Mouse (Mus musculus) left cerebral cortex, postnatal 14 days (tissue): Measurements from ENCODE around the gene Agap1. TPM values are rescaled to one million over a fixed set of nuclear protein-coding genes. Genes with fewer than 3 reads are reported as not detected.

Experiments used
- DNase-seq, 2 experiments: peaks; one replicate each; pipeline ENCODE4 v3.0.0; 2021 to 2022; ENCODE audit warnings: low spot score in 2 of 2, mixed read lengths in 1 of 2
- intact Hi-C: fragments of 180-260 bp; cut with DNase I; formaldehyde crosslinking; loops from one replicate; pipeline ENCODE4 v1.15.1; 2025
- total RNA-seq, 2 experiments: library from RNA; stranded (reverse); gene quantifications; 2 replicates each; pipeline ENCODE4 v1.2.3; 2021

Agap1 gene
- total RNA-seq, 2 experiments from 2014 or later, result 246 to 257 TPM

DNA sequence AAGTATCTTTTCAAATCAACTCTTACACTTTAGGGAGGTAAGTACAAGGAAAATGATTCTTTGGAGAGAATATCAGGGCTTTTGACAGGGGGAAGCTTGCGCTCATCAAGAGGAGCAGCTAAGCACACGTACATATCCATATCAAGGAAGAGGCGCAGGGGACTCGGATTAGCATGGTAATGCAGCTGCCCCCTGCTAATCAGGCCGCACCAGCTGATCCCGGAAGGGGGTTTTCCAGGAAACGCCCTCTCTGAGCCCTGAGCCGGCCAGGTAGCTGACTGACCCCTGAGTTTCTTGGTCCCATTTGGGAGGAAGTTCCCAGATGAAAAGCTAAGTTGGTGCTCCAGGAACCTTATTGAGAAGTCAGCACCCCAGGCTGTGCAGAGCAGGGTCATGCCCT lies 301.8 kb downstream of the Agap1 start:
- intact Hi-C loops, result no loop called here
- no peak for DNase-seq

DNA sequence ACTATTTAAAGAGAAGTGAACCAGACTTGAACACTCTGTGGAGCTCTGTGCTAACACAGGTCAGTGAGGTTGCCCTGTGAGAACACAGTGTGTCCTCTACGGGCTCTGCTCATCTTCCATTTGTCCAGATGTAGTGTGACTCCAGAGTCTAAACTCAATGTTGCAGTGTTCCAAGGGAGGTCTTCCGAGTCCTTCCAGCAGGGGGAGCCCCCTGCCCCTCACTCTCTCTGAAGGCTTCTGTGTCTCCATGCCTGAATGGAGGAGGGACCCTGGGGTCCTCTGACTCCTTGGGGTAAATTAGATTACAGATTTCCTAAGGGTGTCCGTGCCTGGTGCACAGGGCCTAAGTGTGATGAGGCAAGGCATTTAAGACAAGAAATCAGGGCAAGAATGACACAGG lies 302.9 kb downstream of the Agap1 start:
- intact Hi-C loops, result no loop called here
- DNase-seq, result no peak

DNA sequence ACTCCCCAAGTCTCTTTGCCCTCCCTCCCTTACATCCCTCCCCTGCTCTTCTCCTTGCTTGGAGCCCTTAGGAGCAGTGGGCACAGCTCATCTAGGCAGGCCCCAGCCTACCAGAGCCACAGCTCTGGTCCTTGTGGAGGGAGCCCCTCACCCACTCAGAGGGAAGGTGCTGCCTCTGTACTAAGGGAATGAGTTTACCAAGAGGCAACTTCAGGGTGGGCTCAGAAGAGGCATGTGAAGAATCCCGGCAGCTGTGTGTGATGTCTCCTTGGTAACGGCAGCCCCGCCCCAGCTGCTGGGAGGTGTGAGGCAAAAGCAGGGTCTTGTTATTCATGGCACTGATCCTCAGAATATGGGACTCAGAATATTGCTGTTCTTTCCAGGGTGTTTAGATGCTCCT lies 309.3 kb downstream of the Agap1 start:
- intact Hi-C loops, result no loop called here

DNA sequence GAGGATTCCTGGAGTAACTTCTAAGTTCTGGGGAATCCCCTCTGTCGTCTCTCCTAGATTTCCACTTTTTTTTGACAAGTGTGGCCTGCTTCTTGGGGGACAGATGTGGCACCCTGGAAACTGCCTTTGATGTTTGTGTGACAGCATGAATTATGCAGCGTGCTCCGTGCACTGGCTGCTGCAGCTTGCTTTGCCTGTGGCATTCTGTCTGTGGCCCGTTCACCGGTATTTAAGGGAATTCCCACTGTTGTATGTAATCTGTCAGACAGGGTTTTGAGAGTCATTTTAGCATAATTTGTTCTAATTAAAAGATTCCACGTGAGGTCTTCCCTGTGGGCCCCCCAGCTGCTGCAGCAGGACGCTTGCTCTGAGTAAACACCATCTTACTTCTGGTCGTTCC lies 312.3 kb downstream of the Agap1 start:
- DNase-seq, result no peak
- intact Hi-C loops, result no loop called here

More for the DNA sequence above, 309.3 kb downstream of the Agap1 start:
- DNase-seq, result no peak

DNA sequence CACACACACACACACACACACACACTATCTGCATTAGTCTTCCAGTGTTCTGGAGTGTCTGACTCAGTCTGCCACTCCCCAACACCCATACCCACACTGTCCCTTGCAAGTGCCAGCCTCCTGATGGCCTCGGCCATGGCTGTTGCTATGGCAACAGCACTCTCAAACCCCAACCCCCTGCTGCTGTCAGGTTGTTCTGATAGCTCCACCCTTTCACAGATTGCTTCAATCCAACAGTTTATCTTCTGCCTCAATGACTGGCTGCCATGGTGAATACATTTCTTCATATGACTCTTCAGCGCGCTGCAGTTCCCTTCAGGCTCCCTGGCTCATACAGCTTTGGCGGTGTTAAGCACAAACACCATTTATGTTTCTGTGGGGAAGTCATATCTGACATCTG lies 315.0 kb downstream of the Agap1 start:
- no peak for DNase-seq
- intact Hi-C loops, result no loop called here

DNA sequence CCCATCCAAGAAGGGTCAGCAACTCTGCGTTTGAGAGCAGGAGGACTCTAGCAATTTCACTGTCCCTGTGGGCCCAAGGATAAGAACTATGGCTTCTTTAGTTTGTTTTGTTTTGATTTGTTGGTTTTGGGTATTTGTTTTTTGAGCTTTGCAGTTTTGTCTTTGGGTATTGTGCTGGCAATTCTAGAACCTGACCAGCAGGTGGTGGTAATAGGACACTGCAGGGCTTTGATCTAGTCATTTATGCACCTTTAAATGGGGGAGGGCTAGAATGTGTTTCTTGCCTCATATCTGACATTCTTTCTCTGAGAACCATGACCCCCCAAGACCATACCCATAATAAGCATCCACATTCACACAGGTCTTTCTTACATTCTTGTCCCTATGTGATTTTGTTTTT lies 315.7 kb downstream of the Agap1 start:
- intact Hi-C loops, result no loop called here

DNA sequence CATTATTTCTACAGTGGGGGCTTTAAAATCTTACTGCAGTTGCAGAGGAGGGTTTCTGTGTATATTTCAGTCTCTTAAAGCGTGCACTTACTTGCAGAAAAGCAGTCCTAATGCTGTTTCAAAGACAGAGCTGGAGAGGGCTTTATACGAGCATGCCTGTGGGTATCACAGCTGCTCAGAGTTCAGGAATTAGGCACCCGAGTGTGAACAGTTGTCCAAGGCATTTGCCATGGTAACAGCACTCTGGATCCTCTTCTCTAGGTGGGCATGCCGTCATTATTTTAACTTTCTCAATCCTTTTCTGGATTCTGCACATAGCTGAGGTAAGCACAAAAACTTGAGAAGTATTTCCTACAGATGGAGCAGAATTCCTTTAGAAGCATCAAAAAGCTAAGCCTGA lies 321.1 kb downstream of the Agap1 start:
- no peak for DNase-seq
- intact Hi-C loops, result no loop called here

More for the DNA sequence above, 315.7 kb downstream of the Agap1 start:
- DNase-seq, result no peak

DNA sequence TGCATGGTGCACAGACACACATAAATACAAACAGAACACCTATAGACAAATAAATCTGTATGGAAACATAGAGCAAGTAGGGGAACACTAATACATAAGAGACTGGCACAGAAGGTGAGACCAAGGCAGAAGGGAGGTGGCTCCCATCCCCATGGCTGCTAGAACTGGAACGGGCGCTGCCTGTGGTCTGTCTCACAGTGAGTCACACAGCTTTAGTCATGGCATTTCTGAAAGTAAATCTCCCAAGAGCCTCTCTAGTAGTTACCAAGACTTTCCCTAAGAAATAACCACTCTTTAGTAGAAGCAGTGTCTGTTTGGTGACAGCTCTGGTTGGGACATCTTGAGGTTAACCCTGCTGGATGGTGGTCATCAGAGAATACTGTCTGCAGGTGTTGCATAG lies 326.1 kb downstream of the Agap1 start:
- DNase-seq, result peak in 1 of 2 experiments; percentile 66
- intact Hi-C loops, result no loop called here

DNA sequence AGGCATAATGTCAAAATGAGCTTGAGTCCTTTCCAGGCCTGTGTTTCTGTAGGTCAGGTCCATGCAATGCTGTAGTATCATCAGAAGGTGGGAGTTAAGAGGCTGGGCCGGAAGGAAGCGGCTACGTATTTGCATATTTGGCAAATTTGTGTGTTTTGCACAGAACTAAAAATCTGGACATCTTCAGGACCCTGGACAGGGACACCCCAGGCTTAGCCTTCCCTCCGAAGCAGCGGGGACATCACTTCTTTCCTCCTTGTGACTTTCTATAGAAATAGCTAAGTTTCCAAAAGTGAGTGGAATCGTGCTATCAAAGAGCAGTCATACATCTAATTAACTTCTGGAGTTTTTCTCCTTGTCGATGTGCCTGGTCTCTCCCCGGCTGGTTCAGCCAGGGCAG lies 327.3 kb downstream of the Agap1 start:
- intact Hi-C loops, result no loop called here
- no peak for DNase-seq

DNA sequence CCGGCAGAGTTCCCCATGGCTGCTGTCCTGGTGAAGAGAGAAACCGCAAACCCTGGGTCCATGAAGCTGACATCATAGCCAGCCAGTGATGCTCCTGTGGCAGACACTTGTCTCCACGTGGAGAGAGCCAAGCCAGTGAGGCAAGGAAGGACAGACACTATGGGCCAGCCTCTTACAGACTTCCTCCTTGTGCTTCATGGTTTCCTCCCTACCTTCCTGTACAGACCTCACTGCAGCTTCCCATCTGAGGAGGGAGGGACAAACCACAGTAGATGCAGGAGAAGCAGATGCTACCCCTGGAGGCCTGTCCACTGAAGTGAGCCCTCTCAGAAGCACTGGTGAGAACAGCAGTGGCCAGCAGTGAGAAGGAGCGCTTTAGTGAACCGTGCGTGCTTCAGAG lies 332.2 kb downstream of the Agap1 start:
- DNase-seq, result no peak
- intact Hi-C loops, result no loop called here

DNA sequence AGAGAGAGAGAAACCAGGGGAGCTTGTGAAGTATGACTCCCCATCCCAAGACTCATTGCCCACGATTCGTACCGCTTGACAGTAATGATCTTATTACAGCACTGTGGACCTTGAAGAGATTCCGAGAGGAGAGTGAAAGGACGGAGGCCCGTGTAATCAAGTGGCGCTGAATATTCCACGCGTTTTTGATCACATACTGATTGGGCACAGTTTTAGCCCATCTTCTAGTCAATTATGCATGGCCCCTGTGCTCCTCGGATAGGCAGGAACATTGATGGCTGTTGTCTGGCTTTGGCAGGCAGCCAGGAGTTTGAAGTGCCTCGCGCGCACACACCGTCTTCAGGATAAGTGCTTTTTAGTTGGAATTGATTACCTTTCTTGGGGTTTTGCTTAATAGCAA lies 344.1 kb downstream of the Agap1 start:
- DNase-seq, result no peak
- intact Hi-C loops, result no loop called here

DNA sequence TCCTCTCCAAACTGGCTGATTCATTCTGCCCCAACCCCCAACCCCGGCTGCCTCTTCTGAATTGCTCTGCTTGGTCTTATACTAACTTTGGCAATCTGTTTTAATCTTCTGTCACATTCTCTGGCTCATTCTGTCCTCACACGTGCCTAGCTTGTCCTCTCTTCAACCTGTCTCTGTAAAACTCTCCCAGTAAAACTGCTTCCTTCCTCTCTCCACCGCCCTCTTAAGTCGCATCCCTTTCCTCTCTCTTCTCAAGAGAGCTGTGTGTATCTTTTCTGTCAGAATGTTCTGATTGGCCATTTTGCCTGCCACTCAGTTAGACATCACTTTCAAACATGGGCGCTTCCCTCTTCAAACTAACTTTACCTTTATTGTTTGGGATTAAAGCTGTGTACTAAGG lies 346.9 kb downstream of the Agap1 start:
- intact Hi-C loops, result no loop called here
- DNase-seq, result peak; percentile 43 to 78

DNA sequence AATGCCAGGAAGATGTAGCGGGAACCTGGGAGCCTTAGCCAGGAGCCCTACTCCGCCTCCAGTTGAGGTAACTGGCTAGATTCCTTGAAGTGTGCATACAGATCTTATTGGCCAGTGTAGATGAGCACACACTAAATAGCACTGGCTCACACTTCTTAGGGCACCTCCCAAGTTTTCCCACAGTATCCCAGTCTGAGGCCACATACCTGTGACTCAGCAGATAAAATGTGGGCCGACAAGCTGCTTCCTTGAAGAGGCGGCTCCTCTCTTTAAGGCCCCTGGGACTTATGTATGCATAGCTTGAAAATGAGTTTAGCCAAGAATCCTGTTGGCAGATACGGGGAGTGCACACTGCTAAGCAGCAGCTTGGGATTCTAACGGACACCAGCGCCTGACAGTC lies 350.4 kb downstream of the Agap1 start:
- intact Hi-C loops, result no loop called here
- DNase-seq, result peak; percentile 19 to 70

DNA sequence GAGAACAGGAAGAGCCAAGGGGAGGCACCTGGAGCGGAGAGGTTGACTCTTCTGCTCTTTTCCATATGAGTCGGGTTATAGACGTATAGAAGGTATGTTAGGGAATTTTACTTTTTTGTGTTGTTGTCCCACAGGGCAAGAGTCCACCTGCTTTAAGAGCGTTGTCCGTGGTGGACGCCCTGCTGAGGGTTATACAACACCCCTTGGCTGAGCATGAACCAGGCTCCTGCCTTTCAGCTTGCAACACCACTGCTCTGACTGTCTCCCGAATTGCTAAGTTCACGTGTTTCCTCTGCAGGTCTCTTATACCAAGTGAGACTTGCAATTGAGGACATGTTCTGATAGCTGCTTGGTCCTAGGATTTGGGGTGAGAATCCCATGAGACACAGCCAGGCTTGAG lies 358.2 kb downstream of the Agap1 start:
- no peak for DNase-seq
- intact Hi-C loops, result no loop called here

DNA sequence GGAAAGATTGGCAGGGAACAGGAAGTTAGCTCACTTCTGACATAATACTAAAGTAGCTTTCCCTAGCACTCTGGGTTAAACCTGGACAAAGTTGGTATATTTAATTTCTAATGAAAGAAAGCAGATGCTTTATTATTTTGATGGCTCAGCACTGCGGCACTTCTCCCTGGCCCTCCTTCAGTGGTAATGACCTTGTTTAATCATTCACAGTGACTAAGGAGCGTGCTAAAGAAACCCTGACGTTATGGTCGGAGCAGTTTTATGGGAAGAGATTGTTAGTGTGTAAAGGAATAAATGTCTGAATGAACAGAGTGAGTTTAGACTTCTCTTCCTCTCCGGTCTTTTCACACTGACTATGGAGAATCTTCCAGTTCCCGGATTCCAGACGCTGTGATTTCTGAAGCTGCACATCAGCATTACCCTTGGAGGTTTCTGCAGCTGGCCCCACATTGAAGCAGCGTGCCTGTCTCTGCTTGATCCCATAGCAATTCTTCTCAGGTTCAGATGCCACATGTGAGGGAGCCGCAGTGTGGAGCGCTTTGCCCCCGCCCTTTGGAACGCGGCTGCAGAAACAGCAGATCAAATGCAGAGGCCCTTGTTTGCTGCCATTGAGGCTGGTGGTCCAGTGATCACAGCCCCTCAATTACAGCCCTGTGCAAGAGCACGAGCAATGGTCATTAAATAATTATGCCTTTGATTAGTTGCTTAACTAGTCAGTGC lies 362.0 kb downstream of the Agap1 start:
- intact Hi-C loops, result no loop called here
- no peak for DNase-seq

DNA sequence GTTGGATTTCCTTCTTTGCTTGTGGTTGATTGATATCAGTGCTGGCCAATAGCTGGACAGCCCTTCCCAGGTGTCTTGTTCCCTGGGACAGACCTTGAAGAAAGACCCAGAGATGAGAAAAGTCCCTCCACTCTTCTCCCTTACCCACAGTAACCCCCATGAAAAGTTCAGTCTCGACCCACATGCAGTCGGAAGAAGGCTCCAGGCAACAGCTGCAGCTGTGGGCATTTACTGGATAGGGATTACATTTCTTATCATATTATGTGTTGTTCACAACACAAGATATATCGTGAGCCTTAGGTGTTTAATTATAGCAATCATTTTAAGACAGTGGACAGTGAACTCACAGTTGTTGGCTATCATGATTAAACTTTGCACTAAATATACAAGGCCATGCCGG lies 367.2 kb downstream of the Agap1 start:
- no peak for DNase-seq
- intact Hi-C loops, result no loop called here

DNA sequence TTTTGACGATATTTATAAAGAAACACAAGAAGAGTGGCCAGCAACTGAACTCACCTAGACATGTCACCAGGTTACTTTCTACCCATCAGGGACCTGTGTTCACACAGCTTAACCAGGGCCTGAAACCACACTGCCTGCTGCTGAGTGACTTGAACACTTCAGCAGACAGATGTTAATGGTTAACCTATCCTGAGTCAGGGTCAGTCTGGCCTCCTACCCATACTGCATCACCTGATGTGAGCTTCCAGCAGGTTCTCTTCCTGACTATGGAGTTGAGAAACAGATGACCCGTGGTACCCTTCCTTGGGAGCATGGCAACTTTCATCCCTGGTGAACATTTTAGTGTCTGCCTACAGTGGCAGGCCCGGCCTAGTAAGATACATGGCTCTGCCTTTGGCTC lies 367.8 kb downstream of the Agap1 start:
- no peak for DNase-seq

DNA sequence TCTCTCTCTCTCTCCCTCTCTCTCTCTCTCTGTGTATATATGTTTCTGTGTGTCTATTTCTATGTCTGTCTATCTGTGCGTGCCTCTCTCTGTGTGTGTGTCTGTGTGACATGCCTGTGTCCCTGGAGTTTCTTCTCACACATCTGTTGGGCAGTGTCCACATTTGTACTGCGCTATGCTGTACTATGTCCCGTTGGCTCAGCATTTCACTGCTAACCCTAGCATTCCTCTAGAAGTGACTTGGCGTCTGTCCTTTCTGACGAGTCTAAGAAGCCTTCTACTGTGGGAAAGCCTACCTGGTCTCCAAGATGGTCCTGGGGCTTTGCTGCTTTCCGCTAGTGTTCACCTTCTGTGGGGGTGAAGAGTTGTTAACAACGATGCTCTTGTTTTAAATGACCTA lies 368.4 kb downstream of the Agap1 start:
- intact Hi-C loops, result no loop called here

More for the DNA sequence above, 367.8 kb downstream of the Agap1 start:
- intact Hi-C loops, result no loop called here

DNA sequence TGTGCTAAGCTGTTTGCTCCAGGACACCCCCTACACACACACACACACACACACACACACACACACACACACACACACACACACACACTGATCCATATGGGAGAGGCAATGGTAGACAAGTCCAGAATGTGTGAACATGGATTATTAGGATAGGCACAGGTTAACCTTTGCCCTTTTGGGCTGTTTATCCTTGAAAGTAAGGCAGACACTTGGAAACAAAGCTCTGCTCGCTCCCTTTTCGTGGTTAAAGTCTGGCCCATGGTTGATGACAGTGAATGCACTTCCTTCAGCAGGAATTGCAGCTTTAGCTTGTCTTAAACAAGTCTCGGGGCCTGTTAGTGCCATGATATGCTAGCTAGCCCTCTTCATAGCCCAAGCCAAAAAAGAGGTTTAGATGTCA lies 372.4 kb downstream of the Agap1 start:
- DNase-seq, result no peak
- intact Hi-C loops, result no loop called here

More for the DNA sequence above, 368.4 kb downstream of the Agap1 start:
- no peak for DNase-seq

DNA sequence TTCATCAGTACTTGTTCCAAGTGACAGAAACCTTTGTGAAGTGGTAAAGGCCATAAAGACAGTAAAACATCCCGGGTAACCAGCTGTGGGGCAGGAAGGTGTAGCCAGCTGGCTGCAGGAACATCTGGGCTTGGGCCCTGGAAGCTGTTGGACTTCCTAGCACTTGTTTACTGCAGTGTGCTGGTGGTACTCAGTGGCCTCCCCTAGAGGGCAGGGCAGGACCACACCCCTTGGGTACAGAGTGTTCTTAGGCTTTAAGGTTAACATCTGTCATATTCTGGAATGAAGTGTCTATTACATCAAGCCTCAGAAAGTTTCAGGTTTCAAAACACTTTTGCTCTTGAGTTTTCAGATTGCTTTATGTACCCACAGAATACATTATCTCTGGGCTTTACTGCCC lies 376.5 kb downstream of the Agap1 start:
- intact Hi-C loops, result no loop called here
- no peak for DNase-seq

DNA sequence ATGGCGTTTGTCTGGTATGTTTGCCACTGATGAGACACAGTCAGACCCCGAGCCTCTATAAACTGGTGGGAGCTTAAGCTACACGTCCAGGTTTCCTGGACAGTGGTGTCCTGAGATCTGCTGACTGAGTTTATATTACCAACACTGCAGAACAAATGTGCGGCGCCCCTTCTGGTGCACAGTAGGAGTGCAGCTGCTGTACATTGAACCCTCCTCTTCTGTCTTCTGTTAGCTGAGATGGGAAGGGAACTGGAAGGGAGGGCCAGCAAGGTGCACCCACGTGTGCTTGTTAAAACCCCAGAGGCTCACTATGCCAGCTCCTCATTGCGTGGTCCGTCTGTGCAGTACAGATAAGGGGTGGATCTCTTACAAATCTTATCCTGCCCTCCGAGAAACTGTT lies 389.5 kb downstream of the Agap1 start:
- no peak for DNase-seq
- intact Hi-C loops, result no loop called here

DNA sequence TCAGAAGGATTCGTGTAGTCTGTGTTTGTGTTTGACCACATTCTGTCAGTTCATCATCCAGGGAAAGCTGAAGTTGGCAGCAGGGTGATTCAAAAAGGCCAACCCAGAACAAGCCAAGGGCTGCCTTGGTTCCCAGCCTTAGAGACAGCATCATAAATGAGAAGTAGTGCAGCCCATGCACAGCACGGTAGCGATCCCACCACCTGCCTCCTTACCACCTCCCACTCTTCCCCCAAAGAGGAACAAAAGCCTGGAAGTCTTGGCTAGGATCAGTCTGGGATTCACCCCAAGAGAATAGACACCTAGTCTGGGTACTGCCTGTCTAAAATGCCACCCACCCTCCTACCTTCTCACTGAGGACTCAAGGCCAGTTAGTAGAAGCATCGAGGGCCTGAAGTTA lies 390.9 kb downstream of the Agap1 start:
- intact Hi-C loops, result no loop called here
- peak in 1 of 2 experiments; percentile 43 for DNase-seq
